Comparison of ENCODE assay signal across 26 mouse cellular contexts in genomic region chr11:47113081-47113480, GRCm38 (mm10).
DNase-seq lines count a peak whose midpoint lies in the region; ATAC-seq lines count a peak whose summit lies in the region.
"Had no signal": no experiment of that assay in that cellular context is flagged by ENCODE, and none has a peak within 500 bp of the region (broad histone marks: within the 10 kb centered on the region; RNA-seq: fewer than 3 reads in every experiment).

No protein-coding gene starts in this region.

- no peak overlapping the region for H3K4me3 ChIP-seq in embryonic facial prominence, embryonic 12.5 days
- no peak overlapping the region for H3K4me3 ChIP-seq in limb, embryonic 11.5 days (ENCODE audit: low read depth, low read length)
- H3K4me3 ChIP-seq in neural tube, embryonic 15.5 days (replicated peaks), result no peak overlapping the region
- H3K4me3 ChIP-seq: forebrain, embryonic 13.5 days; hindbrain, embryonic 10.5 days; hindbrain, embryonic 15.5 days; liver, embryonic 15.5 days; midbrain, embryonic 13.5 days had no signal

- 0 out of 2 replicates have a peak, but pooled peaks cover 6% of the 10 kb centered on the region for H3K4me1 ChIP-seq in embryonic facial prominence, embryonic 12.5 days
- H3K4me1 ChIP-seq in limb, embryonic 11.5 days (ENCODE audit: control insufficient read depth, insufficient read depth, low read length), result peaks cover 8% of the 10 kb centered on the region; the same call in 1 of the 2 replicates
- H3K4me1 ChIP-seq in neural tube, embryonic 15.5 days, result 0 out of 2 replicates have a peak, but pooled peaks cover 3% of the 10 kb centered on the region
- H3K4me1 ChIP-seq: hindbrain, embryonic 15.5 days; liver, embryonic 15.5 days had no signal

- 0 out of 2 replicates have a peak overlapping the region, but pooled peaks have one; percentile 1 for H3K27ac ChIP-seq in embryonic facial prominence, embryonic 12.5 days
- no peak overlapping the region for H3K27ac ChIP-seq in limb, embryonic 11.5 days (replicated peaks; ENCODE audit: low read depth, low read length)
- H3K27ac ChIP-seq in neural tube, embryonic 15.5 days (replicated peaks), result no peak overlapping the region
- H3K27ac ChIP-seq: forebrain, embryonic 13.5 days; hindbrain, embryonic 10.5 days; hindbrain, embryonic 15.5 days; liver, embryonic 15.5 days; midbrain, embryonic 13.5 days had no signal

- no peak overlapping the region for H3K9ac ChIP-seq in embryonic facial prominence, embryonic 12.5 days
- H3K9ac ChIP-seq in limb, embryonic 11.5 days (ENCODE audit: low read length), result no peak overlapping the region
- no peak overlapping the region for H3K9ac ChIP-seq in neural tube, embryonic 15.5 days (replicated peaks)
- H3K9ac ChIP-seq: forebrain, embryonic 13.5 days; hindbrain, embryonic 15.5 days; liver, embryonic 15.5 days; midbrain, embryonic 13.5 days had no signal

- H3K36me3 ChIP-seq in embryonic facial prominence, embryonic 12.5 days, result no peaks in the 10 kb centered on the region
- H3K36me3 ChIP-seq in limb, embryonic 11.5 days (ENCODE audit: control insufficient read depth, insufficient read depth, low read length), result no peaks in the 10 kb centered on the region
- no peaks in the 10 kb centered on the region for H3K36me3 ChIP-seq in neural tube, embryonic 15.5 days
- H3K36me3 ChIP-seq: G1E; hindbrain, embryonic 10.5 days; hindbrain, embryonic 15.5 days; liver, embryonic 15.5 days; midbrain, embryonic 13.5 days had no signal

- H3K27me3 ChIP-seq in embryonic facial prominence, embryonic 12.5 days, result no peaks in the 10 kb centered on the region
- no peaks in the 10 kb centered on the region for H3K27me3 ChIP-seq in limb, embryonic 11.5 days (ENCODE audit: control insufficient read depth, insufficient read depth, low read length)
- no peaks in the 10 kb centered on the region for H3K27me3 ChIP-seq in neural tube, embryonic 15.5 days (replicated peaks)
- H3K27me3 ChIP-seq: forebrain, embryonic 13.5 days; hindbrain, embryonic 15.5 days; liver, embryonic 15.5 days; midbrain, embryonic 13.5 days had no signal

- 24% methylated on average over 5 of the region's 5 CpGs for WGBS in embryonic facial prominence, embryonic 12.5 days
- WGBS in limb, embryonic 11.5 days, result 11% methylated on average over 5 of the region's 5 CpGs
- 56% methylated on average over 5 of the region's 5 CpGs for WGBS in neural tube, embryonic 15.5 days

- peak; percentile 20 for DNase-seq in embryo, embryonic 11 days
- no peak for DNase-seq in embryo, embryonic 9.5 days (ENCODE audit: extremely low spot score)
- peak; percentile 9 for DNase-seq in kidney, postnatal 14 days
- DNase-seq in kidney, postnatal 36 days, result no peak
- DNase-seq in limb, embryonic 11.5 days (ENCODE audit: low spot score), result peak; percentile 37
- DNase-seq: adrenal gland, postnatal 10 days; cerebellum, adult 8-10 months; cerebellum, postnatal 36 days; heart, postnatal 14 days; kidney, adult 18-20 months; layer of hippocampus, postnatal 36 days; left cerebral cortex, postnatal 4 days; lung, postnatal 36 days; retina, postnatal 1 day; right cerebral cortex, postnatal 14 days; thymus, postnatal 14 days had no signal

- no peak overlapping the region for H3K4me2 ChIP-seq in embryonic facial prominence, embryonic 12.5 days (replicated peaks)
- no peak overlapping the region for H3K4me2 ChIP-seq in limb, embryonic 11.5 days (ENCODE audit: low read depth, severe bottlenecking)
- H3K4me2 ChIP-seq in neural tube, embryonic 15.5 days, result no peak overlapping the region
- H3K4me2 ChIP-seq: forebrain, embryonic 13.5 days; hindbrain, embryonic 15.5 days; liver, embryonic 15.5 days; midbrain, embryonic 13.5 days had no signal

- no peak for ATAC-seq in embryonic facial prominence, embryonic 12.5 days (ENCODE audit: insufficient number of reproducible peaks, insufficient read depth, low FRiP score, low TSS enrichment)
- no peak for ATAC-seq in limb, embryonic 11.5 days (ENCODE audit: insufficient number of reproducible peaks, low FRiP score, low TSS enrichment, low read depth)
- no peak for ATAC-seq in neural tube, embryonic 15.5 days (ENCODE audit: low FRiP score)
- ATAC-seq in frontal cortex, adult (ENCODE audit: low TSS enrichment), result no peak
- ATAC-seq: forebrain, embryonic 13.5 days; inflammation-experienced regulatory T-cells, adult 6 months; midbrain, embryonic 13.5 days had no signal

- no peaks in the 10 kb centered on the region for H3K9me3 ChIP-seq in embryonic facial prominence, embryonic 12.5 days
- H3K9me3 ChIP-seq in limb, embryonic 11.5 days (ENCODE audit: control insufficient read depth, low read length), result no peaks in the 10 kb centered on the region
- H3K9me3 ChIP-seq in neural tube, embryonic 15.5 days (replicated peaks), result no peaks in the 10 kb centered on the region
- H3K9me3 ChIP-seq: forebrain, embryonic 13.5 days; G1E; hindbrain, embryonic 10.5 days; hindbrain, embryonic 15.5 days; liver, embryonic 15.5 days; midbrain, embryonic 13.5 days had no signal

Comparison
In these comparisons a context has a peak if more than half of its experiments do, and no peak if none do; other contexts are left out.
1. DNase-seq: peak in embryo, embryonic 11 days (single experiment), kidney, postnatal 14 days (single experiment) and limb, embryonic 11.5 days (single experiment); none in embryo, embryonic 9.5 days (single experiment) and kidney, postnatal 36 days (0 of 2).